ENCODE assay signal across 8 mouse cellular contexts in the genomic region with DNA sequence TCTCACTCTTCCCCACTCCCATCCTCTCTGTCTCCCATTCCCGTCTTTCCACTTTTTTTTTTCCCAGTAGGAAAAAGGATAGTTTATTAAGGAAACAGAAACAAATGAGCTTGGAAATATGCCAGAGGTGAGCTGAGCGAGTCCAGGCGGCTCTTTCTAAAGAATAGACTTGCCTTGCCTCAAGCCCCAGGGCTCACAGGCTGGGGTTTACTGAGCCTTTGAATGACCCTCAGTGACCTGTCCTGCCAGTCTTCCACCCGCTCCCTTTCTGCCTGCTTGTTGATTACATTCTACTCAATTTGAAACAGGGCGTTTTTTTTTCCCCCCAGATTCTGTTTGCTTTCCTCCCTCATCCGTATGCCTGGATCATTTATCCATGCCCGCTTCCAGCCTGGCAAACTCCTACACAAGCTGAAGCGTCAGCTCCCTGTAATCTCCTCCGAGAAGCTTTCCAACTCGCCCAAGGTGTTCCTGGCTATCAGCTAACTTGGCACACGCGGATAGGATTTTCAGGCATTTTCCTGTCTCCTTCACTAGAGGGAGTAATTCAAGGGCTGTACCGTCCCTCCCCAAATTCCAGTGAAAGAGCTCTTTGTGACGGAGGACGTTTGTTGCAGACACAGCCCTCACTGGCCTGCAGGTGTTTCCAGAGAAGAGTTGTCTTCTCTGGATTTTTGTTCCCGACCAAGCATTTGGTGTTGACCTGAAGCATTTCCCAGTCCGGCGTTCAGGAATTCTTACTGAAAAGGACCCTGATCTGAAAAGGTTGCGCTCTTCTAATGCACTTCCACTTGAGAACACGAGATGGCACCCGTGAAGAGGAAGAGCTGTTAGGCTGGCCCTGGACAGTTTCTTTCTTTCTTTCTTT. TPM values are rescaled to one million over a fixed set of nuclear protein-coding genes. Genes with fewer than 3 reads are reported as not detected.
DNase-seq lines count a peak whose midpoint lies in the region; ATAC-seq and TF ChIP-seq lines count a peak whose summit lies in the region.

No protein-coding gene starts in this region.

- no peak overlapping the region for H3K27ac ChIP-seq in hindbrain, embryonic 12.5 days
- H3K27ac ChIP-seq in lung, postnatal 0 days (ENCODE audit: low read length), result no peak overlapping the region

- TF ChIP-seq EP300 in lung, postnatal 0 days (IDR thresholded peaks at IDR 0.05), result no peak

- H3K4me3 ChIP-seq in hindbrain, embryonic 12.5 days, result peak overlapping the region; percentile 42
- H3K4me3 ChIP-seq in lung, postnatal 0 days (ENCODE audit: low read depth, low read length), result peak overlapping the region; percentile 33; the same call in 1 of the 2 replicates

- DNase-seq in T-cell, adult 2 months (ENCODE audit: low spot score), result peak; percentile 22
- peak; percentile 85 to 87 for DNase-seq in cerebellum, postnatal 14 days
- peak; percentile 9 to 60 for DNase-seq in frontal cortex, postnatal 10 days (ENCODE audit: low spot score in 2 of 2)
- DNase-seq in layer of hippocampus, postnatal 10 days (ENCODE audit: low spot score in 2 of 2), result peak; percentile 74 to 77
- DNase-seq in lung, postnatal 0 days (ENCODE audit: low spot score), result peak; percentile 87
- DNase-seq in retina, embryonic 14.5 days (ENCODE audit: low spot score), result peak; percentile 83
- peak; percentile 47 to 57 for DNase-seq in urinary bladder, postnatal 36 days (ENCODE audit: low spot score in 2 of 2)

- 3% methylated on average over 21 of the region's 21 CpGs for WGBS in hindbrain, embryonic 12.5 days
- WGBS in lung, postnatal 0 days, result 2% methylated on average over 21 of the region's 21 CpGs

- no peaks in the 10 kb centered on the region for H3K9me3 ChIP-seq in hindbrain, embryonic 12.5 days (replicated peaks)
- no peaks in the 10 kb centered on the region for H3K9me3 ChIP-seq in lung, postnatal 0 days (ENCODE audit: low read length)

- H3K4me1 ChIP-seq in hindbrain, embryonic 12.5 days, result peaks cover 5% of the 10 kb centered on the region
- H3K4me1 ChIP-seq in lung, postnatal 0 days (ENCODE audit: insufficient read depth, low read depth, low read length), result no peaks in the 10 kb centered on the region

- peak; percentile 77 for ATAC-seq in hindbrain, embryonic 12.5 days (ENCODE audit: low FRiP score)
- peak; percentile 68 for ATAC-seq in lung, postnatal 0 days

- H3K9ac ChIP-seq in hindbrain, embryonic 12.5 days, result peak overlapping the region; percentile 47
- no peak overlapping the region for H3K9ac ChIP-seq in lung, postnatal 0 days (replicated peaks; ENCODE audit: low read depth)

- H3K4me2 ChIP-seq in hindbrain, embryonic 12.5 days (replicated peaks), result peak overlapping the region; percentile 55
- H3K4me2 ChIP-seq in lung, postnatal 0 days (replicated peaks; ENCODE audit: low read depth, low read length), result peak overlapping the region; percentile 69

- H3K27me3 ChIP-seq in hindbrain, embryonic 12.5 days, result no peaks in the 10 kb centered on the region
- no peaks in the 10 kb centered on the region for H3K27me3 ChIP-seq in lung, postnatal 0 days (replicated peaks; ENCODE audit: insufficient read depth, low read length)

- peak; percentile 70 for TF ChIP-seq CTCF in lung, postnatal 0 days (IDR thresholded peaks at IDR 0.05)

- H3K36me3 ChIP-seq in hindbrain, embryonic 12.5 days, result no peaks in the 10 kb centered on the region
- H3K36me3 ChIP-seq in lung, postnatal 0 days (ENCODE audit: insufficient read depth, low read length), result no peaks in the 10 kb centered on the region

RNA-seq across cellular contexts. Expression of gene Zfand6, which starts 59.9 kb away (rescaled TPM):
- 205 and 210 TPM in 2 replicates for polyA plus RNA-seq in hindbrain, embryonic 12.5 days (2016; fragmentation: Nextera tagmentation; extraction: Ambion mirVana)
- 10 to 100 TPM; 63.7 to 63.9 TPM for total RNA-seq in layer of hippocampus, postnatal 10 days (2021)
- polyA plus RNA-seq in lung, postnatal 0 days (2015; fragmentation: Nextera tagmentation; extraction: Ambion mirVana), result 133 and 156 TPM in 2 replicates

Comparison
In these comparisons a context has a peak if more than half of its experiments do, and no peak if none do; other contexts are left out.
1. DNase-seq: peak in every context shown above with its lines; median percentile 87 in lung, postnatal 0 days; 86 in cerebellum, postnatal 14 days; 83 in retina, embryonic 14.5 days; 76 in layer of hippocampus, postnatal 10 days; 52 in urinary bladder, postnatal 36 days; 34 in frontal cortex, postnatal 10 days; 22 in T-cell, adult 2 months.